Mouse (Mus musculus): Measurements from ENCODE around the gene Ppm1a.

- no peak for TF ChIP-seq CTCF (IDR thresholded peaks at IDR 0.05; ENCODE audit: low read depth, low read length)
- no peak for TF ChIP-seq TAL1 (conservative IDR thresholded peaks at IDR 0.05; ENCODE audit: low read depth, low read length)
- TF ChIP-seq GATA2 (IDR thresholded peaks at IDR 0.05; ENCODE audit: borderline replicate concordance, low read depth, low read length): no peak
- TF ChIP-seq POLR2AphosphoS5 (IDR thresholded peaks at IDR 0.05; ENCODE audit: insufficient replicate concordance, low read depth, low read length): no peak
- TF ChIP-seq GATA1 (IDR thresholded peaks at IDR 0.05; ENCODE audit: borderline replicate concordance, low read length): no peak
These were observed 29.6 kb upstream of the Ppm1a start for GRCm38 (mm10) chr12:72727611-72728010.

Measured in G1E (cell line).